Mouse (Mus musculus) MEL (cell line): ENCODE results near the gene Macf1. TPM values are rescaled to one million over a fixed set of nuclear protein-coding genes. Genes with fewer than 3 reads are reported as not detected.

Experiments
- DNase-seq: peaks from one replicate; pipeline ENCODE4 v3.0.0; 2011; ENCODE audit warnings: low read depth, low spot score
- H3K27ac ChIP-seq: 2 replicates; pipeline ENCODE4 v1.5.1; 2012; ENCODE audit warnings: low read depth, mild to moderate bottlenecking, control low read depth, low read length, moderate library complexity; ENCODE audit not compliant: control insufficient read depth
- H3K27me3 ChIP-seq, 2 experiments: fragments of 150-350 bp in 1 of 2; sonication (generic) in 1 of 2; 2 replicates each; pipeline ENCODE4 v1.6.1; 2012; ENCODE audit warnings: low read length in 2 of 2, mild to moderate bottlenecking in 2 of 2, improper control_type of control experiment in 1 of 2, moderate library complexity in 1 of 2; ENCODE audit not compliant: insufficient read depth in 2 of 2, control insufficient read depth in 1 of 2
- H3K36me3 ChIP-seq, 2 experiments: 2 replicates each; pipeline ENCODE4 v1.6.1; 2012 to 2014; ENCODE audit warnings: low read length in 2 of 2, improper control_type of control experiment in 1 of 2, inconsistent platforms in 1 of 2, mild to moderate bottlenecking in 1 of 2; ENCODE audit not compliant: insufficient read depth in 2 of 2, control insufficient read depth in 1 of 2
- H3K4me1 ChIP-seq, 2 experiments: fragments of 150-350 bp in 1 of 2; sonication (generic) in 1 of 2; 2 replicates each; pipeline ENCODE4 v1.6.1; 2012; ENCODE audit warnings: low read length in 2 of 2, improper control_type of control experiment in 1 of 2, mild to moderate bottlenecking in 1 of 2; ENCODE audit not compliant: insufficient read depth in 2 of 2, control insufficient read depth in 1 of 2
- H3K4me3 ChIP-seq, 2 experiments: fragments of 150-350 bp in 1 of 2; sonication (generic) in 1 of 2; 2 replicates each; pipeline ENCODE4 v1.5.1; 2012; ENCODE audit warnings: low read depth in 2 of 2, low read length in 2 of 2, mild to moderate bottlenecking in 2 of 2, moderate library complexity in 2 of 2, control low read depth in 1 of 2, improper control_type of control experiment in 1 of 2; ENCODE audit not compliant: control insufficient read depth in 1 of 2, insufficient read depth in 1 of 2
- H3K79me2 ChIP-seq: 2 replicates; pipeline ENCODE4 v1.6.1; 2012; ENCODE audit warnings: mild to moderate bottlenecking, low read length, moderate library complexity; ENCODE audit not compliant: control insufficient read depth, poor library complexity, insufficient read depth
- H3K9ac ChIP-seq: 2 replicates; pipeline ENCODE4 v1.6.1; 2012; ENCODE audit warnings: low read depth, mild to moderate bottlenecking, control low read depth, low read length, moderate library complexity; ENCODE audit not compliant: control insufficient read depth, poor library complexity, severe bottlenecking
- H3K9me3 ChIP-seq: fragments of 150-350 bp; sonication (generic); replicated peaks from 2 replicates; pipeline ENCODE4 v1.6.1; 2012; ENCODE audit warnings: mild to moderate bottlenecking, low read length, improper control_type of control experiment, moderate library complexity; ENCODE audit not compliant: insufficient read depth
- CHD1 ChIP-seq: IDR thresholded peaks from 2 replicates; pipeline ENCODE4 v1.6.1; 2012; ENCODE audit warnings: low read depth, mild to moderate bottlenecking, inconsistent platforms, low read length, improper control_type of control experiment
- CHD2 ChIP-seq: IDR thresholded peaks from 2 replicates; pipeline ENCODE4 v1.6.1; 2011; ENCODE audit warnings: low read length, improper control_type of control experiment
- ELF1 ChIP-seq: IDR thresholded peaks from 2 replicates; pipeline ENCODE4 v1.6.1; 2014; ENCODE audit warnings: low read depth, mild to moderate bottlenecking, inconsistent platforms, low read length, improper control_type of control experiment, moderate library complexity
- EP300 ChIP-seq, 2 experiments: IDR thresholded peaks; 2 replicates each; pipeline ENCODE4 v1.6.1; 2011; ENCODE audit warnings: improper control_type of control experiment in 2 of 2, low read length in 2 of 2, low read depth in 1 of 2, mild to moderate bottlenecking in 1 of 2
- GABPA ChIP-seq: IDR thresholded peaks from 2 replicates; pipeline ENCODE4 v1.6.1; 2012; ENCODE audit warnings: low read depth, mild to moderate bottlenecking, inconsistent platforms, low read length, improper control_type of control experiment, moderate library complexity
- KAT2A ChIP-seq: conservative IDR thresholded peaks from 2 replicates; pipeline ENCODE4 v1.6.1; 2012; ENCODE audit warnings: low read depth, low read length, improper control_type of control experiment, inconsistent platforms
- MAFK ChIP-seq: IDR thresholded peaks from 2 replicates; pipeline ENCODE4 v1.6.1; 2011; ENCODE audit warnings: low read depth, mild to moderate bottlenecking, low read length, improper control_type of control experiment, borderline replicate concordance
- MAZ ChIP-seq: IDR thresholded peaks from 2 replicates; pipeline ENCODE4 v1.6.1; 2012; ENCODE audit warnings: low read depth, mild to moderate bottlenecking, inconsistent platforms, low read length, improper control_type of control experiment
- MEF2A ChIP-seq: IDR thresholded peaks from 2 replicates; pipeline ENCODE4 v1.6.1; 2014; ENCODE audit warnings: low read depth, mild to moderate bottlenecking, inconsistent platforms, low read length, improper control_type of control experiment; ENCODE audit not compliant: poor library complexity, insufficient replicate concordance, severe bottlenecking; ENCODE audit errors: extremely low read depth
- MXI1 ChIP-seq: IDR thresholded peaks from 2 replicates; pipeline ENCODE4 v1.6.1; 2011; ENCODE audit warnings: mild to moderate bottlenecking, low read depth, low read length, improper control_type of control experiment
- MYC ChIP-seq: IDR thresholded peaks from 2 replicates; pipeline ENCODE4 v1.6.1; 2011; ENCODE audit warnings: low read depth, mild to moderate bottlenecking, low read length, improper control_type of control experiment, moderate library complexity
- NELFE ChIP-seq: IDR thresholded peaks from 2 replicates; pipeline ENCODE4 v1.6.1; 2011; ENCODE audit warnings: low read depth, low read length, improper control_type of control experiment
- SIN3A ChIP-seq: IDR thresholded peaks from 2 replicates; pipeline ENCODE4 v1.6.1; 2012; ENCODE audit warnings: low read length, improper control_type of control experiment, inconsistent platforms
- TAL1 ChIP-seq: IDR thresholded peaks from 2 replicates; pipeline ENCODE4 v1.6.1; 2012; ENCODE audit warnings: mild to moderate bottlenecking, inconsistent platforms, low read length, moderate library complexity, mixed read lengths
- UBTF ChIP-seq: IDR thresholded peaks from 2 replicates; pipeline ENCODE4 v1.6.1; 2012; ENCODE audit warnings: low read depth, mild to moderate bottlenecking, inconsistent platforms, low read length, improper control_type of control experiment, moderate library complexity, borderline replicate concordance; ENCODE audit not compliant: insufficient read depth
- ZKSCAN1 ChIP-seq: IDR thresholded peaks from 2 replicates; pipeline ENCODE4 v1.6.1; 2012; ENCODE audit warnings: low read depth, mild to moderate bottlenecking, inconsistent platforms, low read length, improper control_type of control experiment, moderate library complexity
- polyA plus RNA-seq, 2 experiments: library from polyadenylated mRNA; stranded (reverse) in 1 of 2; unstranded in 1 of 2; fragments of >175 nt in 1 of 2; fragments of >200 nt in 1 of 2; gene quantifications; 2 replicates each; pipeline versions ENCODE4 v1.2.1 to v1.2.4; 2012; ENCODE audit warnings: low replicate concordance in 2 of 2, low read depth in 1 of 2; ENCODE audit not compliant: insufficient read length in 2 of 2, insufficient read depth in 1 of 2, missing spikeins in 1 of 2
- total RNA-seq: library from RNA; depleted of rRNA; stranded (reverse); fragments of 300-350 nt; gene quantifications from 2 replicates; pipeline ENCODE4 v1.2.3, GENCODE M21; 2012

The Macf1 gene
- total and polyA plus RNA-seq, 3 experiments = 18.5 to 71.4 (median 60.8) TPM

DNA sequence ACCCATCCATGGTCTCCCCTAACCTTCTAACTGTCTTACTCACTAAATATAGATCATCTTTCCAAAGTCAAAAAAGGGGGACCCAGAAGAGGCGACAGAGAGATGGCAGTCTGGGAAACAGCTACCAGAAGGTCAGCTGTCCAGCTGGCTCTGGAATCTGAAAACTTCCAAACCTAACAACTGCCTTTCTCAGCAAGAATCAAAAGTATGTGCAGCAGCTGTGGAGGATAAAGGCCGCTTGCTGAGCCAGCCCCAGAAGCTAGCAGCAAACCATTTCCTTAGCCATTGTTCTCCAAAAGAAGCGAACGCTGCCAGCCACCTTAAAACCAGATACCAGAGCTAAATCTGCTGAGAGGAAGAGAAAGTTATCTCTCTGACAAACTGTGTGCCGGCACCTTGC is 59.7 kb downstream of the Macf1 start (continued):
- no peak for TF ChIP-seq UBTF
- no peak for TF ChIP-seq GABPA
- no peak for TF ChIP-seq TAL1

- Histone ChIP-seq H3K27me3 (no peaks in the 10 kb centered on the region; a peak in 1 of 4 replicates), H3K4me3 (no peak overlapping the region), H3K27ac (no peak overlapping the region), H3K9me3 (no peaks in the 10 kb centered on the region), H3K4me1 (0 out of 4 replicates have a peak, but pooled peaks cover 0 to 3% of the 10 kb centered on the region in 2 experiments), H3K36me3 (peaks cover 0 to 3% of the 10 kb centered on the region in 2 experiments; a peak in 1 of 4 replicates), H3K79me2 (no peaks in the 10 kb centered on the region), H3K9ac (no peak overlapping the region)
- TF ChIP-seq ELF1 = no peak
- no peak for TF ChIP-seq MEF2A
- no peak for TF ChIP-seq ZKSCAN1
- no peak for TF ChIP-seq MYC
- no peak for DNase-seq
Observed at GRCm38 (mm10) chr4:123623742-123624151, 60.4 kb downstream of the Macf1 start.

DNA sequence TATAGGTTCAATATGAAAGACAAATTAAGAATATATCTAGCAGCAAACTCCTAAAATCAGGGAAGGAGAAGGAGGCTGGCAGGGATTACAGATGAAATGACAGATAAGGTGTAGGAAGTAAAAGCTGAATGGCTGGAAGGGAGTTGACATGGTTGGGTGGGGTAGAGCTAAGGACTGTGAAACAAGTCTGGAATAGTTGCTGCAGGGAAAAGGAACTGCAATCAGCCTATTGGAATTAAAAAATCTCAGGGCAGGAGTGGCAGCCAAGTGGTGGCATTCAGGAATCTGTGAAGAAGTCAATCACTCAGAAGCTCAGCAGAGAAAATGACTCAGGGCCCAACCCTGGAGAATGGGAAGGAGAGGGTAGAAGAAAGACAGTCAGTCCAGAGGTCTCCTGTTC is 62.4 kb downstream of the Macf1 start:
- no peak for TF ChIP-seq KAT2A
- no peak for TF ChIP-seq ELF1
- no peak for TF ChIP-seq MXI1
- TF ChIP-seq SIN3A = no peak
- TF ChIP-seq MAZ = no peak
- TF ChIP-seq MAFK = no peak
- TF ChIP-seq EP300 (IDR thresholded peaks at IDR 0.05; ENCODE audit: low read depth in 1 of 2, low read length in 2 of 2) = no peak
- TF ChIP-seq NELFE = no peak
- TF ChIP-seq CHD2 = no peak
- no peak for TF ChIP-seq ZKSCAN1
- TF ChIP-seq CHD1 = no peak
- TF ChIP-seq, all 39 proteins: peak for 0
- Histone ChIP-seq H3K4me3 (no peak overlapping the region), H3K4me1 (0 out of 4 replicates have a peak, but pooled peaks cover 0 to 3% of the 10 kb centered on the region in 2 experiments), H3K9me3 (no peaks in the 10 kb centered on the region), H3K79me2 (no peaks in the 10 kb centered on the region), H3K27ac (no peak overlapping the region), H3K9ac (no peak overlapping the region), H3K36me3 (peaks cover 0 to 3% of the 10 kb centered on the region in 2 experiments; a peak in 1 of 4 replicates), H3K27me3 (no peaks in the 10 kb centered on the region; a peak in 1 of 4 replicates)
- DNase-seq = no peak
